Mouse (Mus musculus): ENCODE measurements at regions not wholly inside any gene's neighbourhood (a gene's known extent, or its start where the extent isn't known, plus 50 kb on each side); places are given as distances from the start of the nearest gene placed in this dataset.
A peak's percentile ranks its signal among the peaks of the same experiment; 100 is the strongest.
"Not testable (repeated sequence)": the region's sequence is repeated elsewhere in the genome, so short reads cannot be mapped to it uniquely, and the experiment has no call there.

- no peak for DNase-seq
These were observed 194.4 kb upstream of the Ppp6c start for GRCm38 (mm10) chr2:39420696-39421095.

GRCm38 (mm10) chr2:39400336-39400735 is 174.1 kb upstream of the Ppp6c start:
- no peak for DNase-seq

GRCm38 (mm10) chr2:39399523-39399922 is 173.3 kb upstream of the Ppp6c start:
- DNase-seq, result no peak

GRCm38 (mm10) chr2:39394643-39395042 is 168.4 kb upstream of the Ppp6c start:
- DNase-seq, result no peak

- no peak for DNase-seq
These were observed 151.0 kb upstream of the Ppp6c start for GRCm38 (mm10) chr2:39377264-39377663.

GRCm38 (mm10) chr2:39373068-39373779 is 147.0 kb upstream of the Ppp6c start:
- peak; percentile 85 for DNase-seq

- no peak for DNase-seq
These were observed 118.0 kb upstream of the Ppp6c start for GRCm38 (mm10) chr2:39344207-39344606.

- no peak for DNase-seq
These were observed 114.2 kb upstream of the Ppp6c start for GRCm38 (mm10) chr2:39340406-39340805.

- no peak for DNase-seq
These were observed 112.8 kb upstream of the Ppp6c start for GRCm38 (mm10) chr2:39338832-39339649.

- DNase-seq, result no peak
These were observed 111.3 kb upstream of the Ppp6c start for GRCm38 (mm10) chr2:39337524-39337923.

- no peak for DNase-seq
These were observed 99.7 kb upstream of the Ppp6c start for GRCm38 (mm10) chr2:39325715-39326493.

- not testable (repeated sequence) for DNase-seq
These were observed 98.9 kb upstream of the Ppp6c start for GRCm38 (mm10) chr2:39325122-39325521.

GRCm38 (mm10) chr2:39299798-39300382 is 73.6 kb upstream of the Ppp6c start:
- no peak for DNase-seq

- DNase-seq, result no peak
These were observed 73.0 kb upstream of the Ppp6c start for GRCm38 (mm10) chr2:39299290-39299689.

- DNase-seq, result no peak
These were observed 69.2 kb upstream of the Ppp6c start for GRCm38 (mm10) chr2:39295435-39295834.

- no peak for DNase-seq
These were observed 52.0 kb upstream of the Ppp6c start for GRCm38 (mm10) chr2:39278218-39278617.
